Mouse (Mus musculus) forebrain, embryonic 14.5 days (tissue): Measurements from ENCODE around the gene Lrig1. TPM values are rescaled to one million over a fixed set of nuclear protein-coding genes. Genes with fewer than 3 reads are reported as not detected.

Experiments used
- microRNA-seq: library from miRNA; unstranded; fragments of <30 nt; microRNA quantifications from one replicate; pipeline ENCODE4, GENCODE M21; 2016
- polyA plus RNA-seq: library from polyadenylated mRNA; unstranded; fragments of >200 nt; fragmentation: Nextera tagmentation; extraction: Ambion mirVana; gene quantifications from 2 replicates; pipeline ENCODE4 v1.2.1, GENCODE M21; 2014

Gene Lrig1
- polyA plus RNA-seq, 1 experiment from 2014 or later = 8.5 TPM

Small RNAs within 50 kb of the gene (microRNA-seq; reads per million reads assigned to microRNA genes)
- not detected for gene Mir7041

Other genes starting within 250 kb of the Lrig1 start
- 7.4 and 8.3 TPM in 2 replicates for gene Slc25a26, start 199.8 kb downstream of the Lrig1 start, polyA plus RNA-seq